Mouse (Mus musculus) 416B (cell line): ENCODE data around the gene Gm37240.

Experiments used
- DNase-seq: peaks from one replicate; pipeline ENCODE4 v3.0.0; 2011; ENCODE audit warnings: low read depth

Gene Gm37240

GRCm38 (mm10) chr3:85749348-85749747 lies 138.0 kb downstream of the Gm37240 start:
- no peak for DNase-seq

GRCm38 (mm10) chr3:85748863-85749262 lies 138.5 kb downstream of the Gm37240 start:
- no peak for DNase-seq

- DNase-seq, result no peak
Measured at GRCm38 (mm10) chr3:85746116-85746515, 141.2 kb downstream of the Gm37240 start.

GRCm38 (mm10) chr3:85741767-85742166 lies 145.6 kb downstream of the Gm37240 start:
- DNase-seq, result no peak

- DNase-seq, result no peak
Measured at GRCm38 (mm10) chr3:85738591-85738990, 148.7 kb downstream of the Gm37240 start.

GRCm38 (mm10) chr3:85733939-85734729 lies 153.2 kb downstream of the Gm37240 start:
- no peak for DNase-seq

GRCm38 (mm10) chr3:85727171-85727570 lies 160.1 kb downstream of the Gm37240 start:
- DNase-seq, result no peak

- no peak for DNase-seq
Measured at GRCm38 (mm10) chr3:85725971-85726370, 161.3 kb downstream of the Gm37240 start.

- DNase-seq, result no peak
Measured at GRCm38 (mm10) chr3:85725110-85725509, 162.2 kb downstream of the Gm37240 start.

- DNase-seq, result peak; percentile 5
Measured at GRCm38 (mm10) chr3:85722581-85722980, 164.7 kb downstream of the Gm37240 start.

- DNase-seq, result peak; percentile 12
Measured at GRCm38 (mm10) chr3:85715764-85716297, 171.5 kb downstream of the Gm37240 start.

- no peak for DNase-seq
Measured at GRCm38 (mm10) chr3:85713936-85714709, 173.2 kb downstream of the Gm37240 start.

- no peak for DNase-seq
Measured at GRCm38 (mm10) chr3:85710695-85711094, 176.6 kb downstream of the Gm37240 start.

GRCm38 (mm10) chr3:85707421-85707820 lies 179.9 kb downstream of the Gm37240 start:
- peak; percentile 60 for DNase-seq

GRCm38 (mm10) chr3:85703141-85703882 lies 184.0 kb downstream of the Gm37240 start:
- DNase-seq, result no peak

- DNase-seq, result no peak
Measured at GRCm38 (mm10) chr3:85698496-85698895, 188.8 kb downstream of the Gm37240 start.

- no peak for DNase-seq
Measured at GRCm38 (mm10) chr3:85695056-85695455, 192.3 kb downstream of the Gm37240 start.

GRCm38 (mm10) chr3:85693013-85693412 lies 194.3 kb downstream of the Gm37240 start:
- peak; percentile 35 for DNase-seq

GRCm38 (mm10) chr3:85691134-85691533 lies 196.2 kb downstream of the Gm37240 start:
- no peak for DNase-seq

- no peak for DNase-seq
Measured at GRCm38 (mm10) chr3:85688341-85688740, 199.0 kb downstream of the Gm37240 start.

GRCm38 (mm10) chr3:85685271-85685670 lies 202.0 kb downstream of the Gm37240 start:
- no peak for DNase-seq

- no peak for DNase-seq
Measured at GRCm38 (mm10) chr3:85683618-85684017, 203.7 kb downstream of the Gm37240 start.
